In the genomic region with DNA sequence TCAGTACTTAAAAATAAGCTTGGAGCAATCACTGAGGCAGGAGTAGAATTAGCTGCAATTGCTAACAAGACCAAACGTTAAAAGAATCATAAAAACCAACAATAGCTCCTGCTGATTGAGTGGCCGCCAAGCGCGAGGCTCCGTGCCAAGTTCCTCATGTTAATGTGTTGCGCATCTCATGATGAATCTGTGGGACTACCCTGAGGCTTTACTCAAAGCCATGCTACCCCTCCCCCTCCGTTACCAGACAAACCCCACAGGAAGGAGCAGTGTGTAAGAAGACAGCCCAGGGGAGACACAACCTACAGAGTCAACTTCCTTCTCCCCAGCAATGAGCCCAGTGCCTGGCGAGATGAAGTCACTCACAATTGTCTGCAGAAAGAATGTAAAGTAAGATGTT, we compare ENCODE assay signal across 8 mouse cellular contexts. TPM values are rescaled to one million over a fixed set of nuclear protein-coding genes. Genes with fewer than 3 reads are reported as not detected.
A peak's percentile ranks its signal among the peaks of the same experiment; 100 is the strongest.
DNase-seq lines count a peak whose midpoint lies in the region; ATAC-seq lines count a peak whose summit lies in the region.

No protein-coding gene starts in this region.

- DNase-seq in CD4-positive, CD25-positive, alpha-beta regulatory T cell, adult 2 months (ENCODE audit: low read depth, low spot score) = peak; percentile 35
- DNase-seq in left cerebral cortex, adult 18-20 months (ENCODE audit: low spot score in 2 of 2) = peak; percentile 33 to 36
- no peak for DNase-seq in left cerebral cortex, adult 11 months (ENCODE audit: low spot score)
- peak; percentile 22 for DNase-seq in heart, adult 8-10 months (ENCODE audit: low spot score)
- DNase-seq in left cerebral cortex, postnatal 14 days (ENCODE audit: low spot score in 2 of 2) = peak; percentile 58 to 72
- DNase-seq in cerebellum, adult 8-10 months = no peak

- intact Hi-C loops in left cerebral cortex, postnatal 14 days (cut with DNase I) = no loop called here

- no peak for ATAC-seq in CD4-positive, CD25-positive, alpha-beta regulatory T cell, adult 4 months
- no peak for ATAC-seq in erythroid progenitor cell, adult 5-6 weeks (replicated peaks; ENCODE audit: low FRiP score, poor library complexity, severe bottlenecking)

RNA-seq across cellular contexts. Expression of gene Myrip, which starts 41.5 kb away (rescaled TPM):
- not detected for polyA plus RNA-seq in CD4-positive, CD25-positive, alpha-beta regulatory T cell, adult 4 months (2017; shearing (Covaris generic))
- 10 to 100 TPM; 79.9 to 84.9 TPM for total RNA-seq in left cerebral cortex, adult 18-20 months (2021)
- total RNA-seq in heart, adult 8-10 months (2022) = 1 to 10 TPM; 5.1 to 6.9 (median 6.3) TPM
- 10 to 100 TPM; 79.0 to 97.4 TPM for total RNA-seq in left cerebral cortex, postnatal 14 days (2021)
- total RNA-seq in erythroid progenitor cell, adult 5-6 weeks (2015; ENCODE audit: low replicate concordance) = not detected in 2 replicates
- not detected in 2 replicates for total RNA-seq in erythroid progenitor cell, adult 5-6 weeks (2017; ENCODE audit: low replicate concordance)

Comparison
In these comparisons a context has a peak if more than half of its experiments do, and no peak if none do; other contexts are left out.
1. DNase-seq: peak in CD4-positive, CD25-positive, alpha-beta regulatory T cell, adult 2 months (single experiment), left cerebral cortex, adult 18-20 months (2 of 2), heart, adult 8-10 months (single experiment) and left cerebral cortex, postnatal 14 days (2 of 2); none in left cerebral cortex, adult 11 months (single experiment) and cerebellum, adult 8-10 months (single experiment).
2. RNA of gene Myrip, which starts 41.5 kb away (total RNA-seq): 79.0 to 97.4 TPM in left cerebral cortex, postnatal 14 days and 79.9 to 84.9 TPM in left cerebral cortex, adult 18-20 months; 5.1 to 6.9 TPM in heart, adult 8-10 months and not detected in erythroid progenitor cell, adult 5-6 weeks; every median in the first group is over 10 times any median in the second.